Mouse (Mus musculus): ENCODE measurements around the gene Fam78b. TPM values are rescaled to one million over a fixed set of nuclear protein-coding genes. Genes with fewer than 3 reads are reported as not detected.

Fam78b gene
- total RNA-seq, 2 experiments from 2014 or later: 1.8 to 3.8 TPM

DNA sequence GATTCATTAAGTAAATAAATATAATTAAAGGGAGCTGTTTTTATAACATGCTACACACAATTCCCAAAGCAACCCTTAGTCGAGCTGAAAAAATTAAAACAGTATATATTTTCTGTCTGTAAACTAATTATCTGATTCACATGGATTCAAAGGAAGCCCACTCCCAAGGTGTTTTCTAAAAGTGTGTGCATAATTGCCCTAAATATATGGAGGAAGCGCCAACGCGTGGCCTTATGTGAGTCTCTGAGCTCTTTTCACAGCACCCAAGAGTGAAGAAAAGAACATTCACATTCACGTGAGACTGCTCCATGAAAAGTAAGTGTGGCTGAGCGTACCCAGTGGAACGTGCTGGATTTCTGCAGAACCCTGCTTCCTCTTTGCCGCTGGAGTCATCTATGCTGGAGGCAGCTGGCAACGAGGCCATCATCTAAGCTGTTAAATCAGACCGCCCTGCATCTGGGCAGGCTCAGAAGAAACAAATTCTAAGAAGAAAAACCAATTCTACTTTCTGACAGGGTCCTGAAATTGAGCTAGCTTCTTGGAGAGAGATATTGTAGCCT lies 93.5 kb downstream of the Fam78b start:
- no peak for DNase-seq

DNA sequence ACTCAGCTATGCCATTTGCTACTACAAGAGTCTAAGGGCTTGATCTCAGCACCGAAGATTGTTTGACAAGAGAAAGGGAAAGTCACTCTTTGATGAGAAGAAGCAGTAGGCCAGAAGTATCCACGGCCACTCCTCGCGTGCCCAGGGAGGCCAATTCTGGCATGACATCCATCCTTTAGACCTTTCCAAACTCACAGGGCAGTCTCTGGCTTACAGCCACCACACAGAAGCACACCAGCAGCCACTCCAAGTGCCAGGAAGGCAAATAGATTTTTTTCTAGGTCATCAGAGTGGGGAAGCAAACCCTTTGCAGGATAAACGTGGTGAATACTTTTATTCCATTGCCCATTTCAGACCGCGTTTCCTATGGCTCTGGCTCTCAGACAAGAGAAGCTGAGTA lies 97.5 kb downstream of the Fam78b start:
- no peak for DNase-seq

DNA sequence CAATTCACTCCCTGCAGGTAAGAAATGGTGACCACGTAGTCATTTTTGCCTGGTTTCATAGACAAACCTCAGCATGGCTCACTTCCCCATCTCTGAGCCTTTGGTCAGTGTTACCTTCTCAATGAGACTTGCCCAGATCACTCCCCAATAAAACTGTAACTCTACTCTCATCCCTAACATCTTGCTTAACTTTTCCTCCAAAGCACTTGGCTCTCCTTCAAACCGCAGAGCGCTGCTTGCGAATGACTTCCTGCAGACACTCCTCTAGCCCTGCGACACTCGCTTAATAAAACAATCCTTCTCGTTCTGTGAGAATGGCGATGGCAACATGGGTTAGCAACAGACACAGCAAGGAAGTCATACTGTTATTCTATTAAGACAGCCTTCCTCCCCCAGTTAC lies 100.8 kb downstream of the Fam78b start:
- no peak for DNase-seq

DNA sequence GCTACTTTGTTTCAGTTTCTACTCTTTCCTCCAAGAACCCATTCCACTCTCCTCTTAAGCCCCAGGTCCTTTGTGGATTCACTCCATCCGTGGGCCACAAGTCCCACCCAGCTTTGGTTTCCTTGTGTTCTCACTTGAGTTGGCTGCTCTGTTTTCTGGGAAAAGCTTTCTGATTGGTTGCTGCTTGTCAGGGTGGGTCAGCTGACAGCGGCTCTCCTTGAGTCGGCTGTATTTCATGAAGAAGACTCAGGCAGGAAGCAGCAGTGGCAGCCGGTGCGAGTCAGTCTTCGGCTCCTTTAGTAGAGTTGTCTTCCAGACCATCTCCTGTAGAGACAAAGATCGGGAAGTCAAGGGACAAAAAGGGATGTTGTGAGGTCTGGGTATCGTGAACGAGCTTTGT lies 101.3 kb downstream of the Fam78b start:
- no peak for DNase-seq

DNA sequence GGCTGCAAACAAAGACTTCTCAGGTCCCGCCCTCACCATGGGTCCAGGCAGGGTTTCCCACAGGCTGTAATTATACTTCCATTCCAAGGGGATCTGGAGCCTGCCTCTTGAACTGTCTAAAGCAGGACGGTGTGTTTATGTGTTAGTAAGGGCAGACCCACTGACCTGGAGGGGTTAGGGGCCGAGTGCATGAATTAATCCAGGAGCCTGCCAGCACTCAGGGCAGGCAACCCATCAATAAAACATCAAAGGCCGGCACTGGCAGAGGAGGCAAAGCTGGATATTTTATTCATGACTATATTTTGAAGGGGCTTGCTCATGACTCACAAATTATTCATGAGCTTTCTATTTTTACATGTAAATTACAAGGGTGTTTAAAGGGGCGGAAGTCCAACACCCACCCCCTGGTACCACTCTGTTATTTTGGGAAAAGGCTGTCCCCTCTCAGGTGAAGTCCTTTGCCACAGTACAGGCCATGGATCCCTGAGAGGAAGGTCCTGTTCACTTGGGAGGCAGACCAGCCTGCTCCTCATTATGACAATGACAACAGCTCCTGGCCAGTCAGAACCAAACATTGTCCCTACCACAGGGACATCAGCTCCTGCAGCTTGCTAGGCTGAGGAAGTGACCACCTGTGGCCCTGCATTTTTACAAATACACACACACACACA lies 103.9 kb downstream of the Fam78b start:
- DNase-seq: no peak

DNA sequence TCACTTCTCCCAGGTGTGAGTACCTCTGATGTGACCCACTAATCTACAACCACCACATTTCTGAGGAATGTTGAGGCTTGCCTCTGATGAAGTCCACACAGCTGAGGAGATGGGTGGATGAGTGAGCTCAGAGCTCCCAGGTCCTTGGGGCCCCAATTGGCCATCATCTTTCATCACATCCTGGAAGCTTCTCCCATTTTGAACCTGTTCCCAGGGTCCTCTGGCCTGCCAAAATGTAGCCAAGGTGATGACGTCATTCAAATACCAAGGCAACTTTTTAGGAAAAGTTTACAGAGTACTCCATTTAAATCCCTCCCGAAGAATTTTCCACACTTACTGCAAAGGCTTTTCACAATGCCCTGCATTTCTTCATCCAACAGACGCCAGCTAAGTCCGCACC lies 104.7 kb downstream of the Fam78b start:
- no peak for DNase-seq

DNA sequence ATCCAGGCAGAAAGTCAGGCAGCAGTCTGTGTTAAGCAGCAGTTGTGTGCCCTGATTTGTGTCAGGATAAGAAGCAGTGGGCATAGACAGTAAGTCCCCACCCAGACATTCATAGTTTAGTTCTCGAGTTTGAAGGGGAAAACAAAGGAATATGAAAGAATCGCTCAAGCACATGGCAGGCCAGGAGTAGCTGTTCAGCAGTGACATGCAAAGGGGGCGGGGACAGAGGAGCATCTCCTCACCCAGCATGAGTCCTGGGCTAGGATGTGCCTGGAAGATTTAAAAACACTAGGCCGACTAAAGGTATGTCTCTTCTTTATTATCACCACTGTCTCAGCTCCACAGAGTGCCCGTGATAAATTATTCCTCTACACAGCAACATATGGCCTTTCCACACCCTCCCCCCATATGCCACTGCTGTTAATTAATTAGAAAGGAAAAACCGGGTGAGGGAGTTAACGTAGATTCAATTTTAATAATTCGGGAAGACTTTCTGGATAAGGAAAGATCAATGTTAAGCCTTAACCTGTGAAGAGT lies 107.8 kb downstream of the Fam78b start:
- no peak for DNase-seq

DNA sequence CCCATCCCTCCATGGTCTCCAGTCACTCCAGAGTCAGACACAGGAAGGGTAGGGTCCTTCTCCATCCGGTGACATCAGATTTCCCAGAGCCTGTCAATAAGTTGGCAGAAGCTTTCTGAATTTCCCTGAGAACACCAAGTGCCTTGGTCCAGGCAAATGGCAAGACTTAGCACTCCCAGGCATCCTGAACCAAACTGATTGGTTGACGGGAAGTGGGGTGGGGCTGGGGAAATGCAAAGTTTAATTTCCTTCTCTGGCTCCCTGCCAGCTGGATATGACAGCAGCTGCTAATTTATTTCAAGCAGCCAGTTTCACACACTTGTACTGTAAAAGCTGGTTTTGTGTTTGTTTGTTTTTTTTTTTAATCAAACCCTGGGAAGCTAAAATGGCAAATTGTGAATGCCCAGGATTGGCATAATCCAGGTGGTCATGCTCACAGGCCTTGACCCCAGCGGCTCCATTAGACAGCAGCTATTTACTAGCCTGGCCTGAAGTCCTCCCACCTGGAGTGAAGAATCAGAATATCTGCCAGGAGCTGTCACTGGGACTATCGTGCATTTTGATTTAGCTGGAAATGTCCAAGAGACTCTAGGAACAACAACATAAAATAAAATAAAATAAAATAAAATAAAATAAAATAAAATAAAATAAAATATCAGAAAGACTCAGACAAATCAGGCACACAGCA lies 113.3 kb downstream of the Fam78b start:
- no peak for DNase-seq

DNA sequence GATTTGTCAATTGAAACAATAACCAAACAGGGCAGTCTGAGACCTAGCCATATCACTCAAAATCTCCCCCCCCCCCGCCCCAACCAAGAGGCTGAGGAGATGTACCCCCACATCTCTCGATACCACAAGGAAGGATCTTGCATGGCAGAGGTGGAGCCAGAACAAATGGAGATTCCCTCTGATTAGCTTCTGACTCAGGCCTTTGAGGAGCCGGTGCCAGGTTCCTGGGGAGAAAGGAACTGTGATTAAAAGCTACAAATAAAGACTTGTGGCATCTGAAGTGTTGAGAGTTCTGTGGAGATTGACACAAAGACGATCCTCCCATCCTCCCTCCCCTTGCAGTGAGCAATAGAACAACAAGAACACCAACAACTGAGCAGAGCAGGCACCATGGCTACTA lies 113.9 kb downstream of the Fam78b start:
- no peak for DNase-seq

DNA sequence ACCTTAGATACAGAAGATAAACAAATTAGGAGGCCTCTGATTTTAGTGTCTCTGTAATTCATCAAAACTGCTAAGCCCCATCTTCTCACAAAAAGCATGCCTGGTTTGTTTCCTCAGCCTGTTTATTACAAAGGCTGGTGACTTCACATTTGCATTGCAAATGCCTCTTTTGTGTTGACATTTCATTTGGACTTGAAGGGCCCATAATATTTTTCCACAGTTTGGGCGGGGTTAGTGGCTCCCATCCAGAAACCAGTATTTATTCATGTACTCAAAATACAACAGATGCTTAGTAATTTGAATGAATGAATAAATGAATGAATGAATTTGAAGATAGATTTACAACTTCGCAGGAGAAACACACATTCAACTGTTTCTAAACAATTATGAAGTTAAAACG lies 115.5 kb downstream of the Fam78b start:
- no peak for DNase-seq

DNA sequence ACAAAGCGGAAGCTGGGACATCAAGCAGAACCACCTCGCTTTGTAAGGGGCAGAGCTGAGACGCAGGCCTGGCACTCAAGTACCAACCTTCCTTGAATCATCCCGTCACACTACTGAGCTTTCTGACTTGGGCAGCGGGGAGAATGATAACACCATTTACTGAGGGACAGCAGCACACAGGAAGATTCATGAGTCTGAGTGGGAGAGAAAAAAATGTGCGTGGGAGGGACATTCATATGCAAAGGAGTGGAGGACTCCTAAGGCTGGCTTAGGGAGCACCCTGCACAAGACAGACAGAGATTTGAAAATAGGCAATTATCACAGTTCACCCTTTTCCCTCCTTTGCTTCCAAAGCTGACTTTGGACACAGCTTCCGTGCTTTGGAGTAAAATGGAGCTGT lies 117.8 kb downstream of the Fam78b start:
- DNase-seq: no peak

DNA sequence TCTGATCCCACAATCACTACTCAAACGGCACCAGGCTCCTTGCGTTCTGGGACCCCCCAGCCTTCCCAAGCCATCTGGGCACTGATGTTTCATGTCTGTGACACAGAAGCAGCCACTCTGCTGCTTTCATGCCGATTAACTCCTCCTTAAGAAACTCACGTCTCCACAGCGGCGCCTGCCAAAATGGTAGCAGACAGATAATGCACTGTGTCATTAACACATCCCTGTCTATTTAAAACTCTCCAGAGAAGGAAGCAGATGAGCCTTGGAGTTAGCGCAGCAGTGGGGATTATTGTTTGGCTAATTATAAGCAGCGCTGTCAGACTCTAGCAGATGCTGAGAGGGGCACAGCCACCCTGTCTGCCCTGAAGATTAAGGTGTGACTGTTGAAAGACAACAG lies 118.2 kb downstream of the Fam78b start:
- no peak for DNase-seq

DNA sequence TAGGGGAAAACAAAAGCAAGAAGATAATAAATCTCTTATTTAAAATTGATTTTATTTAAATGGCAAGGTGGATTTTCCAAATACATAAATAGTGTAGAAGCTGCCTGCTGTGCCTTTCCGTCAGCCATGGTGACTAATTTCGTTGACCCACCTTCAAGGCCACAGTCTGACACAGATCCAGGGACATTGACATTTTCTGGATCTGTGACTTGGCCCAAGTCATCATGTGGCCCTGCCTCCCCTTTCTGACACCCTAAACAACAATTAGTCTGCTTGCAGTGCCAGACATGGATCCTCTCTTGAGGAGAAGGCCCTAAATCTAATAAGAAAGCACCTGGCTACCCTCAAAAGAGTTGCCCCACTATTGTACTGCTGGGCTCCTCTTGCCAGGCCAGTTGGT lies 121.2 kb downstream of the Fam78b start:
- DNase-seq: no peak

DNA sequence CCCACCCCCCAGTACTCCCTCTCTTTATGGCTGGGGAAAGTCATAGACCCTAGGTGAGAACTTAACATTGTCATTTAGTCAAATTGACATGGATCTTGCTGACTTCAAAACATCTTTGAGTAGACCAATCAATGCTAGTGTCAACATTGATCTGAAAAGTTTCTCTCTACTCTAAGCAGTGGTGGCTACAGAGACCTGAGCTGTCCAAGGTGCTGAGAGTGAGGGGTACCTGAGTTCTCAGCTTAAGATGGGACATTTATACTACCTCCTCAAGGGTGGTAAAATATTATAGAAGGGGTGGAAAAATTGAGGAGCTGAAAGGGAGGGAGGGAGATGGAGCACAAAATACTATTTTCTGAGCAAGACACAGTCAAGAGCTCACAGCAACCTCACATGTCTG lies 122.3 kb downstream of the Fam78b start:
- DNase-seq: no peak

DNA sequence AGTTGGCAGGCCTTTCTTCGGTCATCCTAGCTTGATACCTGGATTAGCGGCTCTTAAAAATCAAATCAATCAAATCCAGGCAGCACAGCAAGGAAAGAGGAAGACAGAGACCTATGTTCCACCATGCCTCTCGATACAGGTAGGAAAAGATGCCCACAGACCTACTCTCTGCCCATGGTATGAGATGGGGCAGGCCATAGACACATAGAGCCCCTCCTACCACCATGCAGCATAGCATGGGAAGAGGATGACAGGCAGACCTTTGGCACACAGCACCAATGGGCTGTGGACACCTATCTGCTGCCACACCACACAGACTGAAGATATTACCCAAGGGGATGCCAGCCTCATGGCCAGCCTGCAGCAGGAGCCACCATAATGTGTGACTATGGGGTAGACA lies 124.7 kb downstream of the Fam78b start:
- no peak for DNase-seq

DNA sequence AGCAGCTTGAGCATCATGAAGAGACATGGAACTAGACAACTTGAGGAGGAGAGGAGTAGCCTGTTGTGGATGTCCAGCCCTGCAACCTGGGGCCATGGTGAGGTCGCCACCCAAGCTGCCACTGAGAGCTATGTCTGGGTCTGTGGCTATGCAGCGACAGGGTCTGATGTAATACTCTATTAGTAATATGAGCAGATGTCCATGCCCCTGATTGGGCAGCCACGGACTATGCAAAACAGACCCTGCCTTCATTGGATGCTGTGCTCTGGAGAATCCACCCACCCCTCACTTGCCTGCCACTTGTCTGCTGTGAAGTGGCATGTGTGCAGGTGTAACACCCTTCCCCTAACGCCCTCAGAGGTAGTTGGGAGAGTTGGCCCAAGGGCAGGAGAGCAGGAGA lies 125.1 kb downstream of the Fam78b start:
- DNase-seq: no peak

DNA sequence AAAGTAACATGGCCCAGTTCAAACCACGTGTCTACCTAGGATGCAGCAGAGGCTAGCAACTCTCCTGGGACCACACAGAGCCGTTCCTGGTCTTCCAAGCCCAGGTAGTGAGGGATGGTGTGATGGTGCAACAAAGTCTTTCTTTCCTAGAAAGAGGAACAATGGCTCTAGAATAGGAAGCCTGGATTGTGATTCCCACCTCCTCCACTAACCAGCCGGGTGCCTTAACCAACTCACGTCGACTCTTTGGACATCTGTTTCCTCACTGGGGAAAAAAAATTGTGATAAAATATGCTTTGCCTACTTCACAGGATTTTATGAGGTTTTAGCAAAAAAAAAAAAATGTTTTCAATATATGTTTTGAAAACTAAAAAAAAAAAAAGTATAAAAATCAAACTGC lies 134.5 kb downstream of the Fam78b start:
- no peak for DNase-seq
